Mouse (Mus musculus) hindbrain, embryonic 16.5 days (tissue): Measurements from ENCODE around the gene Sec23a. TPM values are rescaled to one million over a fixed set of nuclear protein-coding genes. Genes with fewer than 3 reads are reported as not detected.
"Not testable (repeated sequence)": the region's sequence is repeated elsewhere in the genome, so short reads cannot be mapped to it uniquely, and the experiment has no call there.

Experiments used
- ATAC-seq: fragments of 200-750 bp; cut with Nextera tagmentation; 2 replicates; pipeline ENCODE4 v1.8.0; 2017; ENCODE audit warnings: moderate TSS enrichment, moderate library complexity
- H3K27ac ChIP-seq: fragments of 300-500 bp; sonication (generic); 2 replicates; pipeline ENCODE4 v1.5.1; 2014; ENCODE audit warnings: low read depth, mild to moderate bottlenecking, control low read depth, low read length, moderate library complexity
- H3K27me3 ChIP-seq: fragments of 300-500 bp; sonication (generic); replicated peaks from 2 replicates; pipeline ENCODE4 v1.6.1; 2014; ENCODE audit warnings: low read length; ENCODE audit not compliant: control insufficient read depth, insufficient read depth
- H3K36me3 ChIP-seq: fragments of 300-500 bp; sonication (generic); 2 replicates; pipeline ENCODE4 v1.6.1; 2014; ENCODE audit warnings: mild to moderate bottlenecking, low read length, moderate library complexity, mixed read lengths; ENCODE audit not compliant: control insufficient read depth, insufficient read depth
- H3K4me1 ChIP-seq: fragments of 300-500 bp; sonication (generic); 2 replicates; pipeline ENCODE4 v1.6.1; 2014; ENCODE audit warnings: low read depth, low read length; ENCODE audit not compliant: control insufficient read depth, insufficient read depth
- H3K4me2 ChIP-seq: fragments of 300-500 bp; sonication (generic); 2 replicates; pipeline ENCODE4 v1.6.1; 2014; ENCODE audit warnings: mild to moderate bottlenecking, low read length, control low read depth, moderate library complexity
- H3K4me3 ChIP-seq: fragments of 300-500 bp; sonication (generic); 2 replicates; pipeline ENCODE4 v1.5.1; 2014; ENCODE audit warnings: mild to moderate bottlenecking, low read length, control low read depth, moderate library complexity
- H3K9ac ChIP-seq: fragments of 300-500 bp; sonication (generic); 2 replicates; pipeline ENCODE4 v1.6.1; 2014; ENCODE audit warnings: low read depth, mild to moderate bottlenecking, control low read depth, low read length, moderate library complexity
- H3K9me3 ChIP-seq: fragments of 300-500 bp; sonication (generic); 2 replicates; pipeline ENCODE4 v1.6.1; 2014; ENCODE audit warnings: mild to moderate bottlenecking, low read length, moderate library complexity; ENCODE audit not compliant: control insufficient read depth
- WGBS: fragments of 180-500 bp; shearing (Covaris S2); extraction: QIAGEN DNeasy Blood & Tissue Kit; methylation state at CpG from one replicate; pipeline ENCODE4 v1.1.7; 2014; 5-methylcytosine and 5-hydroxymethylcytosine counted together
- polyA plus RNA-seq: library from polyadenylated mRNA; unstranded; fragments of >200 nt; fragmentation: Nextera tagmentation; extraction: Ambion mirVana; gene quantifications from 2 replicates; pipeline ENCODE4 v1.2.1, GENCODE M21; 2015

Gene Sec23a
- polyA plus RNA-seq, 1 experiment from 2014 or later, result 106 TPM

DNA sequence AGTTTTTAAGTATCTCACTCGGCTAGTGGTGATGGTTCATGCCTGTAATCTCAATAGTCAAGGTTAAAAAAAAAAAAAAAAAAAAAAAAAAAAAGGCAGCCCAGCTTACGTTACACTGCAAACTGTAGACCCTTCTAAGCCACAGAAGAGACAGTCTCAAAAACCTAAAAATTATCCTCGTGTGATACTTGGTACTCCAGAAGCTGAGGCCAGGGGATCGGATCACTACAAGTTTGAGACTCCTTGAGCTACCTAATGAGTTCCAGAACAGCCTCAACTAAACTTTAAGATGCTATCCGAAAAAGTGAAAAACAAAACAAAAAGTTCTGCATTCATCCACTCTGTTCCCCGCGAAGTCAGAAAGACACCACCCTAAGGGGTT, 884 bp upstream of the Sec23a start:
- 2% methylated on average over 7 of the region's 7 CpGs for WGBS
- Histone ChIP-seq H3K27me3 (no peaks in the 10 kb centered on the region), H3K27ac (peak overlapping the region; percentile 63), H3K4me3 (peak overlapping the region; percentile 89), H3K4me1 (peaks cover 25% of the 10 kb centered on the region), H3K9me3 (no peaks in the 10 kb centered on the region), H3K4me2 (peak overlapping the region; percentile 62), H3K9ac (peak overlapping the region; percentile 56; the same call in 1 of the 2 replicates), H3K36me3 (no peaks in the 10 kb centered on the region)
- no peak for ATAC-seq

DNA sequence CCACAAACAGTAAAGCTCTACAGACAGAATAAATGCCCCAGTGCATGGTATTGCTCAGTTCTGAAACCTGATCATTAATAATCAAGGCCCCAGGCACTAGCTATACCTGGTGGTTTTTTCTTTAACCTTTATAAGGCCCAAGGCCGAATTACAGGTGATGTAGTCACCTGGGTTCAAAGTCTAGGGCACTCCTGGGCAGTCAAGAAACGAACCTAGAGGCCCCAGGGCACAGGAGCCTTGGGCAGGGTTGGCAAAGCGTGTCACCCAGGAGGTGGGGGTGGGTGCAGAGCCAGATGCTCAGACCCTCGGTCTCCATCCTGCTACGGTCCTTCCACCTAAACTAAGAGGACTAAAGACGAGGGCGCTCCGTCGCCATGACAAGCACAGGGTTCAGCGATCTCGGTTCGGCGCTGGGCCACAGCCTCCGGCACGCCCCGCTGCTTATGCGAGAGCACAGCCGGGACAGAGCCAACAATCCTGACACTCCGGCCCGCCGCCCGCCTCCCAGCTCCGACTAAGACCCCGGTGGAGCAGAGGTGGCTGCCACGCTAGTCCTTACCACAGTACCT, 458 bp downstream of the Sec23a start:
- WGBS, result under 1% methylated on average over 25 of the region's 25 CpGs
- no peak for ATAC-seq
- no peaks in the 10 kb centered on the region for H3K9me3 ChIP-seq

GRCm38 (mm10) chr12:59010482-59010881, 1.3 kb downstream of the Sec23a start:
- no peak overlapping the region for H3K27ac ChIP-seq
- H3K27me3 ChIP-seq, result no peaks in the 10 kb centered on the region
- ATAC-seq, result no peak
- peaks cover 25% of the 10 kb centered on the region for H3K4me1 ChIP-seq
- H3K9ac ChIP-seq, result no peak overlapping the region
- 81% methylated on average over 2 of the region's 2 CpGs for WGBS
- H3K4me2 ChIP-seq, result peak overlapping the region; percentile 84
- H3K4me3 ChIP-seq, result no peak overlapping the region; the same call in 1 of the 2 replicates
- no peaks in the 10 kb centered on the region for H3K9me3 ChIP-seq
- peaks cover 11% of the 10 kb centered on the region for H3K36me3 ChIP-seq

More for the DNA sequence above, 458 bp downstream of the Sec23a start:
- Histone ChIP-seq H3K4me3 (peak overlapping the region; percentile 89), H3K4me2 (peak overlapping the region; percentile 84), H3K27ac (peak overlapping the region; percentile 91), H3K36me3 (peaks cover 4% of the 10 kb centered on the region; the same call in 1 of the 2 replicates), H3K4me1 (peaks cover 25% of the 10 kb centered on the region), H3K27me3 (no peaks in the 10 kb centered on the region), H3K9ac (peak overlapping the region; percentile 92)

DNA sequence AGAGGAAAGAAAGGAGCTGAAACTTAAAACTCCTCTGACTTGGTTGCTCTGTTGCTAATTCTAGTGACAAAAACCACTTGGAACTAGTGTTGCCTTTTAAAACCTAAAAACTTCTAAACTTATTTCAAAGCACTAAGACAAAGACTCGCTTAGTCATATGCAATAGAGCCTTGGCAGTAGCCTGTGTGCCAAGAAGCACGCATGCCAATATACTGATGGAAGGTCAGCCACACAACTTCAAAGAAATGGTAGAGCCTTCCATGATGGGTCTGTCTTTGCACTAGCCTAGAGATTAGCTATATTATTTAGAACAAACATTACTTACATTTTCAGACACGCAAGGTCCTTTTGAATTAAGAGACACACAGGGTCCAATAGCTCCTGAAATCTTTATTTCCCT, 26.1 kb downstream of the Sec23a start:
- H3K9ac ChIP-seq, result no peak overlapping the region
- no peak for ATAC-seq
- no peaks in the 10 kb centered on the region for H3K27me3 ChIP-seq
- no peak overlapping the region for H3K27ac ChIP-seq
- WGBS, result 96% methylated on average over 3 of the region's 3 CpGs
- no peak overlapping the region for H3K4me2 ChIP-seq
- H3K9me3 ChIP-seq, result no peaks in the 10 kb centered on the region
- no peaks in the 10 kb centered on the region for H3K4me1 ChIP-seq
- H3K36me3 ChIP-seq, result peaks cover 33% of the 10 kb centered on the region
- H3K4me3 ChIP-seq, result no peak overlapping the region

- not testable (repeated sequence) for H3K27ac ChIP-seq, H3K4me1 ChIP-seq, H3K9ac ChIP-seq, H3K9me3 ChIP-seq, ATAC-seq, H3K27me3 ChIP-seq, H3K4me3 ChIP-seq, H3K4me2 ChIP-seq
- peaks cover 22% of the 10 kb centered on the region for H3K36me3 ChIP-seq
- 72% methylated on average over 5 of the region's 6 CpGs for WGBS
Measured at GRCm38 (mm10) chr12:58981178-58981661, 30.6 kb downstream of the Sec23a start.

- no peak for ATAC-seq
- H3K4me1 ChIP-seq, result no peaks in the 10 kb centered on the region
- WGBS, result 82% methylated on average over 2 of the region's 2 CpGs
- H3K4me3 ChIP-seq, result no peak overlapping the region
- no peaks in the 10 kb centered on the region for H3K9me3 ChIP-seq
- H3K27ac ChIP-seq, result no peak overlapping the region
- H3K4me2 ChIP-seq, result no peak overlapping the region
- no peak overlapping the region for H3K9ac ChIP-seq
- peaks cover 19% of the 10 kb centered on the region for H3K36me3 ChIP-seq
- H3K27me3 ChIP-seq, result no peaks in the 10 kb centered on the region
Measured at GRCm38 (mm10) chr12:58976966-58977365, 34.9 kb downstream of the Sec23a start.

DNA sequence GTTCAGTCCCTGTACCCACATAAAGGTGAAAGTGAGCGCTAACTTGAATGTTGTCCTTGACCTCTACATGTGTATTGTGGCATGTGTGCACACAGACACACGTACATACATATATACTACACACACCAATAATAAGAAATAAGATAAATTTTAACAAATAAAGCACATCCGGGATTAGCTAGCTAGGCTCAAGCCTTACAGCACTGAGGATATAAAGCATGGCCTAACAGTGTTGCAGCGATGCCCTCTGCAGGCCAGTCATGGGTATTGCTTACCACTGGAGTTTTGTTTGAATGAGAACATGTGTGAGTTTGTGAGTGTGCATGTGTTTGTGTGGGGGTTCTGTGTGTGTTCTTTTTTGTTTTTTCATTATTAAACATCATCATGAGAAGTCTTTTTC, 47.2 kb downstream of the Sec23a start:
- Histone ChIP-seq H3K27me3 (no peaks in the 10 kb centered on the region), H3K9ac (no peak overlapping the region), H3K27ac (no peak overlapping the region), H3K4me2 (no peak overlapping the region), H3K4me1 (no peaks in the 10 kb centered on the region), H3K9me3 (no peaks in the 10 kb centered on the region), H3K36me3 (peaks cover 19% of the 10 kb centered on the region), H3K4me3 (no peak overlapping the region)
- WGBS, result 70% methylated on average over 4 of the region's 4 CpGs
- peak; percentile 53; the same call in 1 of the 2 replicates for ATAC-seq

- Histone ChIP-seq H3K27ac (no peak overlapping the region), H3K9ac (no peak overlapping the region), H3K27me3 (no peaks in the 10 kb centered on the region), H3K9me3 (no peaks in the 10 kb centered on the region), H3K36me3 (peaks cover 9% of the 10 kb centered on the region), H3K4me3 (no peak overlapping the region), H3K4me1 (no peaks in the 10 kb centered on the region), H3K4me2 (no peak overlapping the region)
- ATAC-seq, result no peak
- 95% methylated on average over 1 of the region's 1 CpGs for WGBS
Measured at GRCm38 (mm10) chr12:58960844-58961243, 51.0 kb downstream of the Sec23a start.

- 82% methylated on average over 7 of the region's 7 CpGs for WGBS
- Histone ChIP-seq H3K27me3 (no peaks in the 10 kb centered on the region), H3K4me1 (no peaks in the 10 kb centered on the region), H3K9me3 (no peaks in the 10 kb centered on the region), H3K27ac (no peak overlapping the region), H3K36me3 (0 out of 2 replicates have a peak, but pooled peaks cover 2% of the 10 kb centered on the region), H3K9ac (no peak overlapping the region), H3K4me2 (no peak overlapping the region), H3K4me3 (no peak overlapping the region)
- no peak for ATAC-seq
Measured at GRCm38 (mm10) chr12:58956624-58957023, 55.2 kb downstream of the Sec23a start.
